Mouse (Mus musculus): ENCODE results near the gene Ostf1. TPM values are rescaled to one million over a fixed set of nuclear protein-coding genes. Genes with fewer than 3 reads are reported as not detected.

Gene Ostf1
- 100 to 1,000 TPM; 121 TPM for total RNA-seq (2023)

DNA sequence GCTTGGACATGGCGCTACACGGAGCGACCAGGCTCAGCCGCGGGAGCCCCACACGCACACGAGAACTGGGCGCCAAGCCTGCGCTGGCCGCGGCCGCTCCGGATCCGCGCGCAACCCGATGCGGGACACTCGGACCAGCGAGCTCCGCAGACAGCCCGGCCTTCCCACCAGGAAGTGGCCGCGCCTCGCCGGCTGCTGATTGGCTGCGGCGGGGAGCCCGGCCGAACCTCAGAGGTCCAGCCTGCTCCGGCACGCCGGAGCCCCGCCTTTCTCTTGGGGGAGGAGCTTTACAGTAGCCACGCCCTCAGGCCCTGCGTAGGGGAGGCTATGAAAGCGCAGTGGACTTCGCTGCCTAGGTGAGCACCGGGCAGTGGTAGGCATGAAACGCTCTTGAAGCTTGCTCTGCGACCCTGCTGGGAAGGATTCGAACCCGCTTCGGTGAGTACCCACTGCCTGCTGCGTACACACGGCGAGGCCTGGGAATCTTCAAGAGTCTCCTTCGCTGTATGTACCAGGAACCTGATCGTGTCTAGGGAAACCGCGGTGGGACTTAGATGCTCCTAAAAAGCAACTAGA, at the start of gene Ostf1, which contains the start of gene Nmrk1:
Gene Ostf1, minus strand, starts transcription at position 180 of the 576 bp plus-strand sequence.
Gene Nmrk1, plus strand, starts transcription at position 307 of the 576 bp plus-strand sequence.

DNA sequence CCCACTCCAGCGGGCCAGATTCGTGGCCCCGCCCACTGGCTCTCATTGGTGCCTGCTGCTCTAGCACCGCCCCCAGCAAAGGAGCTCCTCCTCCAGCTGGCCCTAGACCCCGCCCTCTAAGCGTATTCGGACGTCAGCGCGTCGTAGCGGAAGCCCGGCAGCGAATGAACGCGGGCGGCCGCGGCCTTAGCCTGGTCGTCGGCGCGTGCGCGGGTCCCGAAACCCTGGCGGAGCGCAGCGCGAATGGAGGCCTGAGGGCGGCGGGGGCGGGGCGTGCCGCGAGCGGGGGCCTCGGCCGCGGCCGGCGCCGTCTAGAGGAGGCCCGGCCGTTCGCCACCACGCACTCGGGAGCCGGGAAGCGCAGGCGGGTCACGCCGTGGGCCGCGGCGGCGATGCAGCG, 39.0 kb upstream of the Ostf1 start, which contains the start of gene Carnmt1:
Gene Carnmt1, plus strand, starts transcription at position 157 of the 400 bp plus-strand sequence.

Other genes with a start within 250 kb of the Ostf1 start
- gene Nmrk1, start 127 bp upstream of the Ostf1 start, total RNA-seq (2023): 10 to 100 TPM in 1 of 2 experiments, 1 to 10 TPM in 1; 9.8 to 10.7 TPM
- gene Carnmt1, start 38.9 kb upstream of the Ostf1 start, total RNA-seq (2023): 10 to 100 TPM in 1 of 2 experiments, 1 to 10 TPM in 1; 8.3 to 13.7 TPM
- 10 to 100 TPM; 12.0 to 13.8 TPM for gene D030056L22Rik, start 81.4 kb upstream of the Ostf1 start, total RNA-seq (2023)
- 1 to 10 TPM in 1 of 2 experiments, under 1 TPM in 1; 0.59 to 1.3 TPM for gene Trpm6, start 118.2 kb upstream of the Ostf1 start, total RNA-seq (2023)